Mouse (Mus musculus): ENCODE data around the gene Olfr221.
A peak's percentile ranks its signal among the peaks of the same experiment; 100 is the strongest.
"Not testable (repeated sequence)": the region's sequence is repeated elsewhere in the genome, so short reads cannot be mapped to it uniquely, and the experiment has no call there.

The Olfr221 gene

GRCm38 (mm10) chr14:52042359-52042758, at the start of gene Olfr221:
Olfr221 (minus strand) TSS chr14:52042459.
- DNase-seq = not testable (repeated sequence)

GRCm38 (mm10) chr14:52083083-52083482, 40.8 kb upstream of the Olfr221 start:
- DNase-seq = no peak

- no peak for DNase-seq
Observed at GRCm38 (mm10) chr14:52071599-52072137, 29.4 kb upstream of the Olfr221 start.

GRCm38 (mm10) chr14:52066135-52066534, 23.9 kb upstream of the Olfr221 start:
- no peak for DNase-seq

- peak; percentile 61 to 65 for DNase-seq
Observed at GRCm38 (mm10) chr14:52061798-52062197, 19.5 kb upstream of the Olfr221 start.

GRCm38 (mm10) chr14:52060800-52061199, 18.5 kb upstream of the Olfr221 start:
- peak; percentile 97 to 98 for DNase-seq

- peak; percentile 58 to 62 for DNase-seq
Observed at GRCm38 (mm10) chr14:52059982-52060381, 17.7 kb upstream of the Olfr221 start.

- DNase-seq = not testable (repeated sequence)
Observed at GRCm38 (mm10) chr14:52052720-52053119, 10.5 kb upstream of the Olfr221 start.

- DNase-seq = no peak
Observed at GRCm38 (mm10) chr14:52045966-52046565, 3.8 kb upstream of the Olfr221 start.

GRCm38 (mm10) chr14:52044901-52045678, 2.8 kb upstream of the Olfr221 start:
- peak; percentile 58 to 76 for DNase-seq

- DNase-seq = no peak
Observed at GRCm38 (mm10) chr14:52043446-52043845, 1.2 kb upstream of the Olfr221 start.

GRCm38 (mm10) chr14:52039332-52039731, 2.9 kb downstream of the Olfr221 start:
- no peak for DNase-seq

- DNase-seq = no peak
Observed at GRCm38 (mm10) chr14:52035926-52036325, 6.3 kb downstream of the Olfr221 start.

GRCm38 (mm10) chr14:52026342-52026741, 15.9 kb downstream of the Olfr221 start:
- DNase-seq = no peak

GRCm38 (mm10) chr14:52024133-52024532, 18.1 kb downstream of the Olfr221 start:
- no peak for DNase-seq

GRCm38 (mm10) chr14:52022709-52023459, 19.4 kb downstream of the Olfr221 start:
- peak; percentile 90 to 93 for DNase-seq

- no peak for DNase-seq
Observed at GRCm38 (mm10) chr14:52022244-52022708, 20.0 kb downstream of the Olfr221 start.

GRCm38 (mm10) chr14:52021568-52022212, 20.6 kb downstream of the Olfr221 start:
- DNase-seq = no peak

- DNase-seq = no peak
Observed at GRCm38 (mm10) chr14:52021138-52021529, 21.1 kb downstream of the Olfr221 start.

GRCm38 (mm10) chr14:52020486-52021137, 21.6 kb downstream of the Olfr221 start, which contains the start of gene Zfp219:
Zfp219 (minus strand) TSS chr14:52020733.
- peak in 1 of 2 experiments; percentile 73 for DNase-seq

- peak; percentile 99 for DNase-seq
Observed at GRCm38 (mm10) chr14:52019590-52020340, 22.5 kb downstream of the Olfr221 start.
